Mouse (Mus musculus) embryonic facial prominence, embryonic 10.5 days (tissue): ENCODE data around the gene Slc37a1. TPM values are rescaled to one million over a fixed set of nuclear protein-coding genes. Genes with fewer than 3 reads are reported as not detected.
"Not testable (repeated sequence)": the region's sequence is repeated elsewhere in the genome, so short reads cannot be mapped to it uniquely, and the experiment has no call there.

Source experiments
- DNase-seq: peaks from one replicate; pipeline ENCODE4 v3.0.0-alpha.2; 2017; ENCODE audit warnings: low spot score
- H3K27ac ChIP-seq: fragments of 300-500 bp; sonication (generic); replicated peaks from 2 replicates; pipeline ENCODE4 v1.5.1; 2016; ENCODE audit warnings: mild to moderate bottlenecking
- H3K27me3 ChIP-seq: fragments of 300-500 bp; sonication (generic); replicated peaks from 2 replicates; pipeline ENCODE4 v1.6.1; 2016; ENCODE audit warnings: low read depth, mild to moderate bottlenecking; ENCODE audit not compliant: poor library complexity, severe bottlenecking
- H3K36me3 ChIP-seq: fragments of 300-500 bp; sonication (generic); replicated peaks from 2 replicates; pipeline ENCODE4 v1.6.1; 2016; ENCODE audit warnings: mild to moderate bottlenecking, moderate library complexity
- H3K4me1 ChIP-seq: fragments of 300-500 bp; sonication (generic); 2 replicates; pipeline ENCODE4 v1.6.1; 2016
- H3K4me3 ChIP-seq: fragments of 300-500 bp; sonication (generic); 2 replicates; pipeline ENCODE4 v1.5.1; 2016; ENCODE audit warnings: mild to moderate bottlenecking, moderate library complexity
- H3K9me3 ChIP-seq: fragments of 300-500 bp; sonication (generic); 2 replicates; pipeline ENCODE4 v1.6.1; 2016; ENCODE audit warnings: mild to moderate bottlenecking
- WGBS: fragments of 180-500 bp; shearing (Covaris S2); methylation state at CpG from one replicate; pipeline ENCODE4 v1.1.7; 2016; 5-methylcytosine and 5-hydroxymethylcytosine counted together
- polyA plus RNA-seq: library from polyadenylated mRNA; unstranded; fragments of >200 nt; fragmentation: Nextera tagmentation; extraction: Ambion mirVana; gene quantifications from 2 replicates; pipeline ENCODE4 v1.2.1, GENCODE M21; 2016

The Slc37a1 gene
- polyA plus RNA-seq, 1 experiment from 2014 or later, result 5.3 TPM

DNA sequence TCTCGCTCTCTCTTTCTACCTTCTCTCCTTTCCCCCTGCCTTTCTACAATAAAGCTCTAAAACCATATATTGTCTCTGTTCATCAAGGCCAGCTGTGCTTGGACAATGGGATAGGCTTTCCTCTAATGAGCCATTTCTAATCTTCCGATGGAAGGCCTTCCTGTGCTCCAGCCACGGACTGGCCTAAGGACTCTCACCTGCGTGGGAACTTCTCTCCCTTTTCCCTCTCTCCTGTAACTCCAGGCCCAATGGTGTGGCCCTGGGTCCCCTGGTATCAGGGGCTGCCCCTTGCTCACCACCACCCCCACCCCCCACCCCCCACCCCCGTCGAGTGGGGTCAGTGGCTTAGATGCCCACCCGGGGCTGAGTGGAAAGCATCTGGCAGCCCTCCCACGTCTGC is 15.9 kb upstream of the Slc37a1 start:
- H3K27ac ChIP-seq, DNase-seq, H3K4me3 ChIP-seq, H3K27me3 ChIP-seq, H3K36me3 ChIP-seq, H3K9me3 ChIP-seq, H3K4me1 ChIP-seq: not testable (repeated sequence)
- WGBS, result 88% methylated on average over 8 of the region's 8 CpGs

DNA sequence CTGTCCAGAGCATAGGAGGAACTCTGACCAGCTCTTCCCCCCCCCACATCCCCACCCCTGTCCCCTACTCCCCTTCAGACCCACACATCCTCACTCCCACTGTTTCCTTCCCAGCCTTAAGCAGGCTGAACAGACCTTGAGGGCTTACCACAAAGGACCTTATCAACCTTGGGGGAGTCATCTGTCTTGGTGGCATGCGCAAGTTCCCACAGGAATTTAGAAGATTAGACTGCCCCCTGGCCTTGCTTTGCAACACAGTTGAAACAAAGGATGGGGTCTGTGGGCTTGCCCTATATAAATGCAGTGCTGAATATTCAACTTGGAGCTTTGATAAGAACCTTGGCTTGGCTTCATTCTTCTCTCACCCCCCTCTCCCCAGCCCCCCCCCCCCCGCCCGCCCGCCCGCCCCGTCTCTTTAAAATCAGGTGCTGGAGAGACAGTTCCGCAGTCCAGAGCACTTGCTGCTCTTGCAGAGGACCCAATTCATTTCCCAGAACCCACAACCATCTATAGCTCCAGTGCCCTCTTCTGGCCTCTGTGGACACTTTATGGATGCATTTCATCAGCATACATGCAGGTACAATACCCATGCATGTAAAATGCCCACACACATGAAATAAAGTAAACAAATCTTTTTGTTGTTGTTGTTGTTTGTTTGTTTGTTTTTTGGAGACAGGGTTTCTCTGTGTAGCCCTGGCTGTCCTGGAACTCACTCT is 15.3 kb upstream of the Slc37a1 start:
- H3K4me1 ChIP-seq, result peaks cover 4% of the 10 kb centered on the region
- H3K27ac ChIP-seq, result no peak overlapping the region
- no peak overlapping the region for H3K4me3 ChIP-seq
- H3K27me3 ChIP-seq, result peaks cover 6% of the 10 kb centered on the region; the same call in 1 of the 2 replicates
- no peaks in the 10 kb centered on the region for H3K36me3 ChIP-seq
- H3K9me3 ChIP-seq, result no peaks in the 10 kb centered on the region
- DNase-seq, result no peak
- 48% methylated on average over 7 of the region's 7 CpGs for WGBS

DNA sequence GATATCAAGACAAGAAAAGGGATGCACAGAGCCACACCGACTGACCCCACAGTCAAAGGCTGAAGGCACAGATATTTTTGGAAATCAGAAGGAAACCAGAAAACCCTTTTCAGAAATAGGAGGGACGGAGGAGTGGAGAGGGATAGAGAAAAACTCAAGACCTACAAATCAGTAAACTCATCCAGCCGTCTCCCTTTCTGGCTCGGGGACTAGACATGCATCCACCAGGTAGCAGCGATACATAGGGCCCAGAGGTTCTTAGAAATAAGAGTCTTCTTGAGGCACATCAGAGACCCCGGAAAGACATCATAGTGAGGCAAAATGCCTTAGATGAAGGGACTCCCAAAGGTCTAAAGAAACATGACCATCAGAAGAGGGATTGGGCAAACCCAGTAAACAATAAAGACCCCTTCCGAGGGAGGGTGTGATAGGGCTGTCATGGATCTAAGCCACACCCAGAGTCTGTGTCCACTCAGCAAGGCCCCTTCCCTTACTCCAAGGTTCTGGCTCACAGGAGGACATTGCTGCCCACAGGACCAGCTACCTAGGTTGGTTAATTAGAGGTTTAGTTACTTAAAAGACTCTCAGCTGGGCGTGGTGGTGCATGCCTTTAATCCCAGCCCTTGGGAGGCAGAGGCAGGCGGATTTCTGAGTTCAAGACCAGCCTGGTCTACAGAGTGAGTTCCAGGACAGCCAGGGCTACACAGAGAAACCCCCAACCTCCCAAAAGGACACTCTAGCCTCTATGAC is 14.0 kb upstream of the Slc37a1 start:
- 87% methylated on average over 9 of the region's 9 CpGs for WGBS
- Histone ChIP-seq H3K4me1 (peaks cover 17% of the 10 kb centered on the region), H3K27ac (no peak overlapping the region), H3K27me3 (peaks cover 11% of the 10 kb centered on the region), H3K9me3 (no peaks in the 10 kb centered on the region), H3K4me3 (no peak overlapping the region), H3K36me3 (no peaks in the 10 kb centered on the region)
- DNase-seq, result no peak

DNA sequence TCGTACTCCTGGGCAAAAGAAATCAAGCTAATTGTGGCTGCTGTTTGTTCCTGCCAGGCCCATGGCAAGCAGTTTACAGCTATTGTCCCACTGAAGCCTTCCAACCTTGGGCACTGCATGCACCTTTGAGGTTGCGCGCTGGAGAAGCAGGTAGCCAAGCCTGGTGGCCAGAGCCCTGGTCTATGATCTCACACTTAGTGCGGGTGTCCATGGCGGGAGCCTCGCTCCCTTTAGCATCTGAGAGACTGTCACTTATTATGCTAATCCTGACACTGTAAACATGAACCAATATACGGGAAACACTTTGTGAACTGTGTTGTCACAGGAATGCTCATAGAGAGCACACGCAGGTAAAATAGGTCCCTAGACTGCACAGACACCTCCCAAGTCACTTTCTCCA is 13.0 kb upstream of the Slc37a1 start:
- H3K4me3 ChIP-seq, result no peak overlapping the region
- no peak overlapping the region for H3K27ac ChIP-seq
- no peaks in the 10 kb centered on the region for H3K9me3 ChIP-seq
- H3K27me3 ChIP-seq, result peaks cover 11% of the 10 kb centered on the region
- WGBS, result 88% methylated on average over 8 of the region's 8 CpGs
- H3K36me3 ChIP-seq, result no peaks in the 10 kb centered on the region
- no peak for DNase-seq
- peaks cover 22% of the 10 kb centered on the region for H3K4me1 ChIP-seq

DNA sequence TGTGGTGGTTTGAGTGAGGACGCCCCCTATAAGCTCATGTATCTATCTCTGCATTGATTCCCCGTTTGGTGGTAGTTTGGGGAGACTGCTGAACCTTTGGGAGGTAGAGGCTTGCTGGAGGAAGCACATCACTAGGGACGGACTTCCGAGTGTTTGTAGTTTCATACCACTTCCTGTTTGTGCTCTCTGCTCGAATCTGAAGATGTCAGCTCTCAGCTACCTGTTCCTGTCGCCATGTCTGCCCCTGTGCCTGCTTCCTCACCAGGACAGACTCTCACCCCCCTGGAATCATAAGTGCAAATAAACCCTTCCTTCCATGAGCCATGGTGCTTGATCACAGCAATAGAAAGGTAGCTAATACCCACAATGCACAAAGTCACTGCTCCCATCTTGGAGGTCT is 11.4 kb upstream of the Slc37a1 start:
- Histone ChIP-seq H3K4me1 (peaks cover 22% of the 10 kb centered on the region), H3K27me3 (peaks cover 11% of the 10 kb centered on the region), H3K4me3 (no peak overlapping the region), H3K27ac (no peak overlapping the region), H3K36me3 (no peaks in the 10 kb centered on the region), H3K9me3 (no peaks in the 10 kb centered on the region)
- no peak for DNase-seq
- 72% methylated on average over 6 of the region's 6 CpGs for WGBS

DNA sequence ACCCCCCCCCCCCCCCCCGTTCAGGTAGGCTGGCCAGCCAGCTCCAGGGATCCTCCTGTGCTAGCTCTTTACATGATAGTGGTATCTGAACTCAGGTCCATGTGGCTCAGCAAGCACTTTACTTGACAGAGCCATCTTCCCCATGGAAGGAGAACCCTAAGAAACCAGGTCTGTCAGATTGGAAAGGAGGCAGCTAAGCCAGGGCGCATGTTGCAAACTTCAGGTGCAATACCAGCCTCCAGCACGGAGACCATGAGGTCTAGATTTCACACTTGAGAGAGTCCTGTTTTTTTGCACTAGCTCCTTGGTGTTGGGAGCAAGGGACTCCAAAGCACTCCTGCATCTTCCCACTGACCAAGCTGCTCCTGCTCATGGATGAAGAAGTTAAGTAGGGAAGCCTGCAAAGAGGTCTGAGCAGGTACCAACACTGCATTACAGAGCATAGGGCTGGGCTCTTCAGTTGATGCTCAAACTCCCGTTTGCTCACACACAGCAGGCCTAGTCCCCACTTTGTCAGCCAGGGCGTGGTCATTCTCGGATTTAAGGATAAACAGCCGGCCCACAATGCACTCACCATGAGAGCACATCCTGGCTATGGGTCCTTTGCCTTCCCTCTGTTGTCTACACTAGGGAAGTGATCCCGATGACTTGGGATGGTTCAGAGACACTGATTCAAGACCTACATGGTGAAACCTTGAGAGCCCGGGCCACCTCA is 10.2 kb upstream of the Slc37a1 start:
- 24% methylated on average over 9 of the region's 9 CpGs for WGBS
- DNase-seq, result no peak
- no peaks in the 10 kb centered on the region for H3K36me3 ChIP-seq
- H3K27ac ChIP-seq, result 0 out of 2 replicates have a peak overlapping the region, but pooled peaks have one; percentile 37
- peaks cover 11% of the 10 kb centered on the region for H3K27me3 ChIP-seq
- peaks cover 19% of the 10 kb centered on the region for H3K4me1 ChIP-seq
- H3K4me3 ChIP-seq, result peak overlapping the region; percentile 70
- no peaks in the 10 kb centered on the region for H3K9me3 ChIP-seq

DNA sequence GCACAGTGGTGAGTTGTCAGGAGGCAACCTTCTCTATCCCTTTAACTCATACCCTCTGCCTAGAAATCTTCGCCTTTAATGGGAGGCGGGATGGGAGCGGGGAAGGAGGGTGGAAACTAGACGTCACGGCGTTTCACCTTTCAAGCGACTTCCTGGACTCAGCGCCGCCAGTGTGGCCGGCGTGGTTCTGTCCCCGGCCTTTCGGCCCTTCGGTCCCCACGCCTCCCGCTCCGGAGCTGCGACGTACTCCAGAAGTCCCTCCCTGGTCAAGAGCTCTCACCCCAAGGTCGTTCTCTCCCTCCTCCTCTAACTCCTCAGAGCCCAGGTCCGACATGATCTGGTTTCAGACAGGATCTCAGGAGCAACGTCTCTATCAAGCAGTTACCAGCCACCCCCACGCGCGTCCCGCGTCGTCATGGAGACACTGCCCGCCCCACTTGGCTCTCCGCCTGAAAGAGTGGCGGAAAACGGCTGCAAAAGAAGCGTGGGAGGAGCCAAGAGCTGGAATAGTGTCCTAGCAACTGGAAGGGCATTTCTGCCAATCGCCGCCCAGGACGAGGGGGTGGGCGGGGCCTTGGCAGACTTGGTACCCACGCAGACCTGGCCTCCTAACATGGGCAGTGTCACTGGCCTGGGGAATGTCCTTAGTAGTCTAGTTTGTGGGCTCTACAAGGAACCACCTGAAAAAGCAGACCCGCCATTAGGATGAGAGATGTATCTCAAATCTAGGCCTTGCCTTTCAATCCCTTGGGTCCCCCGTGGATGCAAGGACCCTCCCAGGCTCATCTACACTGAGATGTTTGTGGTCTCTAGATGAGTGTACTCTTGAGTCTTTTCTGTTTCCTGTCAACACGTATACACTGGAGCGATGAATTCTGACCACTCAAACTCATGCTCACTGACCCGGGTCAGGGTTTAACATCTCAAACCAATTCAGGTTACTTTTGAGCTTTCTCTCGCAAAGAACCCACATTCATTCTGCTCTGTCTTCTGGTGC is 9.4 kb upstream of the Slc37a1 start, which contains the start of gene Rsph1:
Gene Rsph1, minus strand, starts transcription at position 462 of the 997 bp plus-strand sequence.
- H3K27ac ChIP-seq, result peak within 1 kb of the TSS; percentile 37; the same call in 1 of the 2 replicates
- DNase-seq, result peak; percentile 89

DNA sequence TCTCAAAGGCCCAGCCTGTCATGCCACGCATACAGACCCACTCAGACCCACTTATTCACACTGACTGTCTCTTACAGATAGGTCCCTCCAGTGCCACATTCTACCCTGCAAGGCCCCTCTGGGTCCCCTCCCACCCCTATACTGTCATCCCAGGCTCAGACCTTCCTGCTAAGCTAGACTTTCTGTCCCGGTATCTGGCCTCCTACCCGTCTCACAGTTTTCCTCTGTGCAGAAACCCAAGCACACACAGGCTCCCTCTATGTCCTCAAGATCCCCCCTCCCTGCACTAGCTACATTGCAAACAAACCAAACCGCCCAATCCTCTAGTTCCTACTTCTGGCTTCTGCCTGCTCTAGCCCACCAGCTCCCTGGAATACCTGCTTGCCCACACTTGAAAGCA is 8.7 kb upstream of the Slc37a1 start:
- no peaks in the 10 kb centered on the region for H3K9me3 ChIP-seq
- no peak overlapping the region for H3K4me3 ChIP-seq
- no peak overlapping the region for H3K27ac ChIP-seq
- no peaks in the 10 kb centered on the region for H3K36me3 ChIP-seq
- 77% methylated on average over 4 of the region's 4 CpGs for WGBS
- H3K27me3 ChIP-seq, result peaks cover 11% of the 10 kb centered on the region
- peaks cover 31% of the 10 kb centered on the region for H3K4me1 ChIP-seq
- no peak for DNase-seq

More for the DNA sequence above, 9.4 kb upstream of the Slc37a1 start, which contains the start of gene Rsph1:
- 10% methylated on average over 44 of the region's 44 CpGs for WGBS
- no peaks in the 10 kb centered on the region for H3K36me3 ChIP-seq
- H3K4me1 ChIP-seq, result peaks cover 24% of the 10 kb centered on the region
- H3K27me3 ChIP-seq, result peaks cover 11% of the 10 kb centered on the region
- H3K9me3 ChIP-seq, result no peaks in the 10 kb centered on the region
- peak within 1 kb of the TSS; percentile 70 for H3K4me3 ChIP-seq

DNA sequence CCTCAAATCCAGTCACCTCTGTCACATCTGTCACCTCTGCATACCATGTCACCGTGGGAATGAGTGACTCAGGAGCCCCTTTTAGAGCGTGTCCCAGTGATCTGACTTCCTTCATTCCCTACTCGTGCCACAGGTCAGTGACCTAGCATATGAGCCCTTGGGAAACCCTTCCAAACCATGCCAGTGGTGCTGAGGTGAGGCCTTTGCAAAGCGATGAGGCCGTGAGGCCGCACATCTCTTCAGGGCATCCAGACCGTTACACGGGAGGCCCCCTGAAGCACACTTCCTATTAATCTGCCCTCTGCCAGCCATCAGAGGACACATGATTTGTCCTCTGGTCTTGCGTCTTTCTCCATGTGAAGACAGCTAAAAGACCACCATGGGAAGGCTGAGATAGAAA is 7.1 kb upstream of the Slc37a1 start:
- Histone ChIP-seq H3K4me1 (peaks cover 31% of the 10 kb centered on the region), H3K27me3 (peaks cover 11% of the 10 kb centered on the region), H3K9me3 (no peaks in the 10 kb centered on the region), H3K36me3 (no peaks in the 10 kb centered on the region), H3K4me3 (no peak overlapping the region), H3K27ac (no peak overlapping the region)
- no peak for DNase-seq
- 82% methylated on average over 9 of the region's 9 CpGs for WGBS

DNA sequence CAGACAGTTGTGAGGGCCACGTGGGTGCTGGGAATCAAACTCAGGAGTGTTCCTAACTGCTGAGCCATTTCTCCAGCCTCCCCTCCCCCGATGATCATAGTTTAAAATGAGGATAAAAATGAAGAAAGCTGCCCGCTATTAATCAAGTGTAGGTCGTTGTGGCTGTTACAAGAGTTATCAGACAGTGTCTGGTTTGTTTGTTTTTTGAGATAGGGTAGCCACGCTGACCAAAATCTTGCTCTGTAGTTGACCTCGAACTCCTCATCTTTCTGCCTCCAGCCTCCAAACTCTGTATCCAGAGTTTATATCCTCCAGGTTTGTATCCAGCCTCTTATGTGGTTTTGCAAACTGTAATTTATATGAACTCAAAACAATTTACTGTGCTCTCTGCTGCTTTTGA is 6.3 kb upstream of the Slc37a1 start:
- no peaks in the 10 kb centered on the region for H3K36me3 ChIP-seq
- H3K27ac ChIP-seq, result no peak overlapping the region
- 76% methylated on average over 6 of the region's 6 CpGs for WGBS
- H3K4me3 ChIP-seq, result no peak overlapping the region
- DNase-seq, result no peak
- H3K27me3 ChIP-seq, result peaks cover 11% of the 10 kb centered on the region
- H3K4me1 ChIP-seq, result peaks cover 31% of the 10 kb centered on the region
- H3K9me3 ChIP-seq, result no peaks in the 10 kb centered on the region

DNA sequence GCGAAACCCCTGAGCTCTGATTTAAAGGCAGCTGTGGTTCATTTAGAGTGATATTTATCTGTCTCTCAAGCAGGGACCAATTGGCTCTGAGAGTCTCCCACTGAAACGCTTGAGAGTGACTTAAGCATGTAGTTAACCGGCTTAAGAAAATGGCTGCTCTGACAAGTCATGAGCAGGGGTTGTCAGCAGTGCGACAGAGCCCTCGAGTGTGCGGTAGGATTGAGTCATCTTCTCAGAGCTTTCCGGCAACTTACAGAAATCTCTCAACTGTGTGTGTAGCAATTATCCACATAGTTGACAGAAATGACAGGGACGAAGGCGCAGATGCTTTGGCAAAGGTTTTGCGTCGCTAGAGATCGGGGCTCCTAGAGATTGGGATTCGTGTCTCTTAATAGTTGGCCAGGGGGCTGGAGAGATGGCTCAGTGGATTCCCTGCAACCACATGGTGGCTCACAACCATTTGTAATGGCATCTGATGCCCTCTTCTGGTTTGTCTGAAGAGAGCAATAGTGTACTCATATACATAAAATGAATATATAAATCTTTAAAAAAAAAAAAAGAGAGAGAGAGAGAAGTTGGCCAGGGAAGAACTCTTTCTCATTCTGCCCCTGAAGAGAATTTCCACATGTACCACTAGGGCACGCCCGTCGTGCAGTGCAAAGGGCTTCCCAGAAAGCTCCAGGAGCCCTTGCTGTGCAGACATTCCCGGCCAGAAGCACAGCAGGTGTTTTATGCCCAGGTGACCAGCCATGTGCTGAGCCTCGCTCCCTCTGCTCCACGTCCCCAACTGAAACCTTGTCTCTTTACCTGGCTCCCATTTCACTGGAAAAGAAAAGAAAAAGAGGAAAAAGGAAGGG is 4.5 kb upstream of the Slc37a1 start:
- Histone ChIP-seq H3K36me3 (no peaks in the 10 kb centered on the region), H3K27me3 (no peaks in the 10 kb centered on the region), H3K27ac (no peak overlapping the region), H3K4me3 (no peak overlapping the region), H3K4me1 (peaks cover 22% of the 10 kb centered on the region), H3K9me3 (no peaks in the 10 kb centered on the region)
- 44% methylated on average over 19 of the region's 19 CpGs for WGBS
- no peak for DNase-seq
